Mouse (Mus musculus): ENCODE data around the gene Ly86. TPM values are rescaled to one million over a fixed set of nuclear protein-coding genes. Genes with fewer than 3 reads are reported as not detected.

Gene Ly86
- polyA plus RNA-seq, 1 experiment from 2014 or later, result 18.8 TPM

GRCm38 (mm10) chr13:37459957-37460930 lies 115.2 kb downstream of the Ly86 start:
- Histone ChIP-seq H3K36me3 (ENCODE audit: control insufficient read depth, insufficient read depth, low read length) (no peaks in the 10 kb centered on the region), H3K9me3 (ENCODE audit: control insufficient read depth, low read length) (no peaks in the 10 kb centered on the region), H3K9ac (ENCODE audit: low read depth, low read length) (no peak overlapping the region), H3K27me3 (replicated peaks; ENCODE audit: control insufficient read depth, insufficient read depth, low read length) (no peaks in the 10 kb centered on the region), H3K4me1 (ENCODE audit: control insufficient read depth, insufficient read depth, low read length) (peaks cover 24% of the 10 kb centered on the region), H3K27ac (replicated peaks; ENCODE audit: low read depth, low read length) (0 out of 2 replicates have a peak overlapping the region, but pooled peaks have one; percentile 10), H3K4me3 (ENCODE audit: low read depth, low read length) (no peak overlapping the region), H3K4me2 (ENCODE audit: low read depth, low read length) (no peak overlapping the region)
- peak; percentile 56 for DNase-seq (ENCODE audit: low spot score)
- WGBS, result 67% methylated on average over 28 of the region's 28 CpGs
- no peak for ATAC-seq (ENCODE audit: low read depth)

GRCm38 (mm10) chr13:37462049-37462702 lies 117.2 kb downstream of the Ly86 start:
- no peaks in the 10 kb centered on the region for H3K9me3 ChIP-seq (ENCODE audit: control insufficient read depth, low read length)
- ATAC-seq (ENCODE audit: low read depth) (no peak), DNase-seq (ENCODE audit: low spot score) (no peak)
- peaks cover 11% of the 10 kb centered on the region for H3K4me1 ChIP-seq (ENCODE audit: control insufficient read depth, insufficient read depth, low read length)
- H3K27me3 ChIP-seq (replicated peaks; ENCODE audit: control insufficient read depth, insufficient read depth, low read length), result no peaks in the 10 kb centered on the region
- H3K4me2 ChIP-seq (ENCODE audit: low read depth, low read length), result no peak overlapping the region
- no peak overlapping the region for H3K27ac ChIP-seq (replicated peaks; ENCODE audit: low read depth, low read length)
- WGBS, result 89% methylated on average over 12 of the region's 12 CpGs
- no peaks in the 10 kb centered on the region for H3K36me3 ChIP-seq (ENCODE audit: control insufficient read depth, insufficient read depth, low read length)
- H3K9ac ChIP-seq (ENCODE audit: low read depth, low read length), result no peak overlapping the region
- H3K4me3 ChIP-seq (ENCODE audit: low read depth, low read length), result no peak overlapping the region

GRCm38 (mm10) chr13:37465710-37466109 lies 120.7 kb downstream of the Ly86 start:
- Histone ChIP-seq H3K27me3 (replicated peaks; ENCODE audit: control insufficient read depth, insufficient read depth, low read length) (no peaks in the 10 kb centered on the region), H3K4me2 (ENCODE audit: low read depth, low read length) (no peak overlapping the region), H3K4me1 (ENCODE audit: control insufficient read depth, insufficient read depth, low read length) (peaks cover 5% of the 10 kb centered on the region; the same call in 1 of the 2 replicates), H3K36me3 (ENCODE audit: control insufficient read depth, insufficient read depth, low read length) (no peaks in the 10 kb centered on the region), H3K4me3 (ENCODE audit: low read depth, low read length) (no peak overlapping the region), H3K9me3 (ENCODE audit: control insufficient read depth, low read length) (no peaks in the 10 kb centered on the region), H3K27ac (replicated peaks; ENCODE audit: low read depth, low read length) (no peak overlapping the region), H3K9ac (ENCODE audit: low read depth, low read length) (no peak overlapping the region)
- ATAC-seq (ENCODE audit: low read depth), result no peak
- no peak for DNase-seq (ENCODE audit: low spot score)
- 85% methylated on average over 6 of the region's 6 CpGs for WGBS

- Histone ChIP-seq H3K27me3 (replicated peaks; ENCODE audit: control insufficient read depth, insufficient read depth, low read length) (no peaks in the 10 kb centered on the region), H3K27ac (replicated peaks; ENCODE audit: low read depth, low read length) (peak overlapping the region; percentile 8; the same call in 1 of the 2 replicates), H3K4me2 (ENCODE audit: low read depth, low read length) (peak overlapping the region; percentile 11; the same call in 1 of the 2 replicates), H3K4me3 (ENCODE audit: low read depth, low read length) (no peak overlapping the region), H3K9ac (ENCODE audit: low read depth, low read length) (no peak overlapping the region), H3K9me3 (ENCODE audit: control insufficient read depth, low read length) (no peaks in the 10 kb centered on the region), H3K4me1 (ENCODE audit: control insufficient read depth, insufficient read depth, low read length) (peaks cover 5% of the 10 kb centered on the region; the same call in 1 of the 2 replicates), H3K36me3 (ENCODE audit: control insufficient read depth, insufficient read depth, low read length) (no peaks in the 10 kb centered on the region)
- peak; percentile 85 for DNase-seq (ENCODE audit: low spot score)
- peak; percentile 74; the same call in 1 of the 2 replicates for ATAC-seq (ENCODE audit: low read depth)
- 13% methylated on average over 8 of the region's 8 CpGs for WGBS
Measured at GRCm38 (mm10) chr13:37467795-37468194, 122.8 kb downstream of the Ly86 start.
